Mouse (Mus musculus) midbrain, embryonic 14.5 days (tissue): ENCODE measurements around the gene Gm4791. TPM values are rescaled to one million over a fixed set of nuclear protein-coding genes. Genes with fewer than 3 reads are reported as not detected.
A peak's percentile ranks its signal among the peaks of the same experiment; 100 is the strongest.

Source experiments
- ATAC-seq: fragments of 200-750 bp; cut with Nextera tagmentation; 2 replicates; pipeline ENCODE4 v1.8.0; 2017; ENCODE audit warnings: moderate number of reproducible peaks, moderate library complexity; ENCODE audit not compliant: low FRiP score, low TSS enrichment
- DNase-seq: peaks from one replicate; pipeline ENCODE4 v3.0.0-alpha.2; 2015
- H3K27ac ChIP-seq: fragments of 300-500 bp; sonication (generic); replicated peaks from 2 replicates; pipeline ENCODE4 v1.5.1; 2014; ENCODE audit warnings: mild to moderate bottlenecking, low read depth, low read length, moderate library complexity
- H3K27me3 ChIP-seq: fragments of 300-500 bp; sonication (generic); 2 replicates; pipeline ENCODE4 v1.6.1; 2014; ENCODE audit warnings: low read length, control low read depth, mixed read lengths; ENCODE audit not compliant: control insufficient read depth, insufficient read depth
- H3K36me3 ChIP-seq: fragments of 300-500 bp; sonication (generic); 2 replicates; pipeline ENCODE4 v1.6.1; 2014; ENCODE audit warnings: low read length, control low read depth; ENCODE audit not compliant: control insufficient read depth, insufficient read depth
- H3K4me1 ChIP-seq: fragments of 300-500 bp; sonication (generic); 2 replicates; pipeline ENCODE4 v1.6.1; 2014; ENCODE audit warnings: mild to moderate bottlenecking, antibody characterized with exemption, low read length, control low read depth; ENCODE audit not compliant: control insufficient read depth, insufficient read depth
- H3K4me2 ChIP-seq: fragments of 300-500 bp; sonication (generic); 2 replicates; pipeline ENCODE4 v1.6.1; 2014; ENCODE audit warnings: mild to moderate bottlenecking, low read length, moderate library complexity
- H3K4me3 ChIP-seq: fragments of 300-500 bp; sonication (generic); replicated peaks from 2 replicates; pipeline ENCODE4 v1.5.1; 2014; ENCODE audit warnings: low read depth, low read length
- H3K9ac ChIP-seq: fragments of 300-500 bp; sonication (generic); replicated peaks from 2 replicates; pipeline ENCODE4 v1.6.1; 2014; ENCODE audit warnings: mild to moderate bottlenecking, low read length, moderate library complexity
- H3K9me3 ChIP-seq: fragments of 300-500 bp; sonication (generic); 2 replicates; pipeline ENCODE4 v1.6.1; 2016; ENCODE audit warnings: low read length, control low read depth, mixed read lengths; ENCODE audit not compliant: control insufficient read depth
- WGBS: fragments of 180-500 bp; shearing (Covaris S2); extraction: QIAGEN DNeasy Blood & Tissue Kit; methylation state at CpG from one replicate; pipeline ENCODE4 v1.1.7; 2014; 5-methylcytosine and 5-hydroxymethylcytosine counted together
- polyA plus RNA-seq: library from polyadenylated mRNA; unstranded; fragments of >200 nt; fragmentation: Nextera tagmentation; extraction: Ambion mirVana; gene quantifications from 2 replicates; pipeline ENCODE4 v1.2.1, GENCODE M21; 2014

The Gm4791 gene
- not detected in 2 replicates for polyA plus RNA-seq

DNA sequence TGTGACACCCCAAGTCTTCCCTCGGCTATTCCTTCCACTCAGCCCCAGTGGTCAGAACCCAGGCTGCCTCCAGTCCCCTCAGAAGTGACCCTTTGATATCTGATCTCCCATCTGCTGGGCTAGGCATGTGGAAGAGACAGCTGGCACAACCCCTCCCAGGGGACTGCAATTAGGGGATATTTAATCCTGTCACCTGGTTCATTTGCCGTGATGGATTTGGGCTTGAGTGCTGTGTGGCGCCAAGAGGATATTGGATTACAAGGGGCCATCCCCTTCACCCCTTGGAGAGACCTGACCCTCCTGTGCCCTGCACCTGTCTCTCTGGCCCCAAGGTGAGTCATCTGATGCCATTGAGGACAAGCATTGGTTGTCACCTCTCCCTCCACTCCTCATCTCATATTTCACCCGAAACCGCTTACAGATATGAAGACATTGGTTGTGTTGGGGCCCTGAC is at the start of gene Gm4791:
Gm4791 (plus strand) TSS at position 404 of the 454 bp plus-strand sequence.
- no peak within 1 kb of the TSS for H3K27ac ChIP-seq
- ATAC-seq (no peak), DNase-seq (peak; percentile 26)
- H3K27me3 ChIP-seq: no peaks in the 10 kb centered on the region
- H3K36me3 ChIP-seq: no peaks in the 10 kb centered on the region
- no peaks in the 10 kb centered on the region for H3K4me1 ChIP-seq
- no peak within 1 kb of the TSS for H3K4me3 ChIP-seq
- no peak within 1 kb of the TSS for H3K9ac ChIP-seq
- WGBS: 52% methylated on average over 5 of the region's 5 CpGs
- no peak within 1 kb of the TSS for H3K4me2 ChIP-seq
- no peaks in the 10 kb centered on the region for H3K9me3 ChIP-seq

GRCm38 (mm10) chr9:46956286-46956685 is 42.3 kb upstream of the Gm4791 start:
- Histone ChIP-seq H3K4me1 (0 out of 2 replicates have a peak, but pooled peaks cover 8% of the 10 kb centered on the region), H3K27me3 (no peaks in the 10 kb centered on the region), H3K4me3 (no peak overlapping the region), H3K27ac (0 out of 2 replicates have a peak overlapping the region, but pooled peaks have one; percentile 5), H3K9me3 (no peaks in the 10 kb centered on the region), H3K9ac (no peak overlapping the region), H3K36me3 (no peaks in the 10 kb centered on the region), H3K4me2 (no peak overlapping the region)
- DNase-seq (peak; percentile 44), ATAC-seq (no peak)
- 62% methylated on average over 6 of the region's 6 CpGs for WGBS

DNA sequence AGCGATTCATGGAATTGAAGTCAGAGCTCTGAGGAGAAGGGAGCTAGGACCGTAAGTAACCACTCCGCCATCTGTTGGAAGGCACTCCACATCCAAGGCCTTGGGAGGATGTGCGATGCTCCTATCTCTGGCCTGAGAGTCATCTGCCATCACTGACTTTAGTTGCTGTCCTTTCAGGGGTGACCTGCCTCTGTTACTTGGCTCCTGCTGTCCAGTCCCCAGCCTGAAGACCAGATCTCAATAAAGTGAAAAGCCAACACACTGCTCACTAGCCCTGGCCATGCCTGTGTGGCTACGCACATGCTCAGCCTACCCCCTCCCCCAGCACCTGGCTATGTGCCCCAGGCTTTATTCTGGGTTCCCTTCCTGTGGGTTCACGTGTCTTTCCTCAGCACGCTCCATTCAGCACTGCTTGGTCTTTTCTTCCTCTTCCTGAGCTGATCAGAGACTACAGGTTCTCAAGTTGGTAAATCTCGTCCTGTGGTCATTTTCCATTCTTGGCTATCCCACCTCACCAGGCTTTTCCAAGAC is 41.1 kb upstream of the Gm4791 start:
- no peak for ATAC-seq
- Histone ChIP-seq H3K9ac (no peak overlapping the region), H3K36me3 (no peaks in the 10 kb centered on the region), H3K27ac (no peak overlapping the region), H3K4me1 (0 out of 2 replicates have a peak, but pooled peaks cover 8% of the 10 kb centered on the region), H3K9me3 (no peaks in the 10 kb centered on the region), H3K27me3 (no peaks in the 10 kb centered on the region), H3K4me3 (no peak overlapping the region), H3K4me2 (no peak overlapping the region)
- 81% methylated on average over 8 of the region's 8 CpGs for WGBS
- no peak for DNase-seq

DNA sequence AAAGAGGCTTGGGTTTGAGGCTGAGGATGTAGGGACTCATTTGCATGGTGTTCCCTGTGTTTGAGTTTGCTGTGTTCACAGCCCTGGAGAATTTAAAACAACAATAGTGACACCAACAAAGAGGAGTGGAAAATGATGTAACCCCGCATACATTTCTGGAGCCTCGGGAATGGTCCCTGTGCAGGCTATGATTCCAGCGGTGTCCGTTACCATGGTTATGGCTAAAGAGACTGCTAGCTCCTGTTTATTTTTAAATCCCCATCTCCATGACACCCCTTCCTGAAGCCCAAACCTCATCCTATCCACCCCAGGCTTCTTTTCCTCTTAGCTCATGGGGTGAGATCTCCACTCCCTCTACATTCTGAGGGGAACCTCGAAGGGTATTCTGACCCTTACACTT is 32.5 kb upstream of the Gm4791 start:
- no peaks in the 10 kb centered on the region for H3K9me3 ChIP-seq
- H3K27ac ChIP-seq: no peak overlapping the region
- ATAC-seq (no peak), DNase-seq (peak; percentile 53)
- H3K4me2 ChIP-seq: no peak overlapping the region
- no peaks in the 10 kb centered on the region for H3K36me3 ChIP-seq
- H3K4me1 ChIP-seq: no peaks in the 10 kb centered on the region
- no peak overlapping the region for H3K4me3 ChIP-seq
- 39% methylated on average over 5 of the region's 5 CpGs for WGBS
- H3K27me3 ChIP-seq: no peaks in the 10 kb centered on the region
- no peak overlapping the region for H3K9ac ChIP-seq

GRCm38 (mm10) chr9:46968970-46969369 is 29.6 kb upstream of the Gm4791 start:
- no peak for DNase-seq
- no peak overlapping the region for H3K4me2 ChIP-seq
- H3K4me3 ChIP-seq: no peak overlapping the region
- no peak for ATAC-seq
- H3K36me3 ChIP-seq: no peaks in the 10 kb centered on the region
- no peaks in the 10 kb centered on the region for H3K9me3 ChIP-seq
- no peaks in the 10 kb centered on the region for H3K27me3 ChIP-seq
- no peak overlapping the region for H3K27ac ChIP-seq
- H3K9ac ChIP-seq: no peak overlapping the region
- no peaks in the 10 kb centered on the region for H3K4me1 ChIP-seq
- WGBS: 35% methylated on average over 6 of the region's 6 CpGs

GRCm38 (mm10) chr9:46969406-46969805 is 29.1 kb upstream of the Gm4791 start:
- H3K4me2 ChIP-seq: no peak overlapping the region
- H3K4me1 ChIP-seq: no peaks in the 10 kb centered on the region
- no peaks in the 10 kb centered on the region for H3K27me3 ChIP-seq
- WGBS: 63% methylated on average over 6 of the region's 6 CpGs
- H3K27ac ChIP-seq: no peak overlapping the region
- H3K9ac ChIP-seq: no peak overlapping the region
- no peaks in the 10 kb centered on the region for H3K9me3 ChIP-seq
- H3K36me3 ChIP-seq: no peaks in the 10 kb centered on the region
- DNase-seq: no peak
- ATAC-seq: no peak
- H3K4me3 ChIP-seq: no peak overlapping the region

- DNase-seq: peak; percentile 60
- H3K9me3 ChIP-seq: no peaks in the 10 kb centered on the region
- H3K9ac ChIP-seq: no peak overlapping the region
- no peak overlapping the region for H3K4me2 ChIP-seq
- H3K4me1 ChIP-seq: peaks cover 3% of the 10 kb centered on the region; the same call in 1 of the 2 replicates
- H3K4me3 ChIP-seq: no peak overlapping the region
- H3K36me3 ChIP-seq: no peaks in the 10 kb centered on the region
- no peak for ATAC-seq
- 8% methylated on average over 11 of the region's 11 CpGs for WGBS
- no peak overlapping the region for H3K27ac ChIP-seq
- H3K27me3 ChIP-seq: no peaks in the 10 kb centered on the region
Observed at GRCm38 (mm10) chr9:46978806-46979205, 19.7 kb upstream of the Gm4791 start.

DNA sequence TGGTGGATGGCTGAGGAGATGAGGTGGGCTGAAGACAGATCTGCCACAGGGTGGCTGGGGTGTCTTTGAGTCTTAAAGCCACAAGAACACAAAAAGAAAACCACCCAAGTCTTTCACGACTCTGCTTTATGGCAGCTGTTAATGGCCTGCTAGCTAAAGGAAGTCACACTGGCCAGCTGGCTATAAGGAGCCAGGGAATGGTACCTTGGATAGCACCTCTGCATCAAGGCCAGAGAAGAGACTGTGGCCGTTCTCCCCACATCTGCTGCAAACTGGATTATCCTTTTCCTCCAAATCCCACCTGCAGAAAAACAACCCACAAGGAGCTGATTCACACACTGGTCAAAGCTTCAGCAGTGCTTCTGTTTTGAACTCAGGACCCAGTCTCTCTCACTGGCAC is 18.4 kb upstream of the Gm4791 start:
- WGBS: 53% methylated on average over 2 of the region's 2 CpGs
- Histone ChIP-seq H3K27ac (no peak overlapping the region), H3K4me2 (no peak overlapping the region), H3K4me1 (peaks cover 3% of the 10 kb centered on the region; the same call in 1 of the 2 replicates), H3K36me3 (no peaks in the 10 kb centered on the region), H3K27me3 (no peaks in the 10 kb centered on the region), H3K9ac (no peak overlapping the region), H3K9me3 (no peaks in the 10 kb centered on the region), H3K4me3 (no peak overlapping the region)
- no peak for DNase-seq
- ATAC-seq: no peak

GRCm38 (mm10) chr9:46983471-46983870 is 15.1 kb upstream of the Gm4791 start:
- DNase-seq (no peak), ATAC-seq (no peak)
- no peak overlapping the region for H3K4me2 ChIP-seq
- no peaks in the 10 kb centered on the region for H3K27me3 ChIP-seq
- WGBS: 71% methylated on average over 2 of the region's 2 CpGs
- H3K9ac ChIP-seq: no peak overlapping the region
- H3K4me1 ChIP-seq: peaks cover 3% of the 10 kb centered on the region; the same call in 1 of the 2 replicates
- H3K9me3 ChIP-seq: no peaks in the 10 kb centered on the region
- H3K4me3 ChIP-seq: no peak overlapping the region
- no peak overlapping the region for H3K27ac ChIP-seq
- no peaks in the 10 kb centered on the region for H3K36me3 ChIP-seq
